Mouse (Mus musculus): Measurements from ENCODE around the gene Pofut1. TPM values are rescaled to one million over a fixed set of nuclear protein-coding genes. Genes with fewer than 3 reads are reported as not detected.
A peak's percentile ranks its signal among the peaks of the same experiment; 100 is the strongest.
"Not testable (repeated sequence)": the region's sequence is repeated elsewhere in the genome, so short reads cannot be mapped to it uniquely, and the experiment has no call there.

Gene Pofut1
- polyA plus RNA-seq, 1 experiment from 2014 or later: 6.2 TPM

DNA sequence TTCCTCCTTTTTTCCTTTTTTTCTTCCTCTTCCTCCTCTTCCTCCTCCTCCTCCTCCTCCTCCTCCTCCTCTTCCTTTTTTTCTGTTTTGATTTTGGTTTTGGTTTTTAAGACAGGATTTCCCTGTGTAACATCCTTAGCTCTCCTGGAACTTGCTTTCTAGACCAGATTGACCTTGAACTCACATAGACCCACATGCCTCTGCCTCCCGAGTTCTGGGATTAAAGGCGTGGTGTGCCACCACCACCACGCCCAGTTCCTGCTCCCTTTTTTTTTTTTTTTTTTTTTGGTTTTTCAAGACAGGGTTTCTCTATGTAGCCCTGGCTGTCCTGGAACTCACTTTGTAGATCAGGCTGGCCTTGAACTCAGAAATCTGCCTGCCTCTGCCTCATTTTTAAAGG, 34.2 kb downstream of the Pofut1 start:
- H3K4me3 ChIP-seq; H3K27me3 ChIP-seq (replicated peaks); H3K36me3 ChIP-seq (replicated peaks); H3K4me1 ChIP-seq; H3K9ac ChIP-seq; ATAC-seq (replicated peaks); H3K9me3 ChIP-seq; H3K4me2 ChIP-seq; H3K27ac ChIP-seq: not testable (repeated sequence)
- 90% methylated on average over 3 of the region's 3 CpGs for WGBS

DNA sequence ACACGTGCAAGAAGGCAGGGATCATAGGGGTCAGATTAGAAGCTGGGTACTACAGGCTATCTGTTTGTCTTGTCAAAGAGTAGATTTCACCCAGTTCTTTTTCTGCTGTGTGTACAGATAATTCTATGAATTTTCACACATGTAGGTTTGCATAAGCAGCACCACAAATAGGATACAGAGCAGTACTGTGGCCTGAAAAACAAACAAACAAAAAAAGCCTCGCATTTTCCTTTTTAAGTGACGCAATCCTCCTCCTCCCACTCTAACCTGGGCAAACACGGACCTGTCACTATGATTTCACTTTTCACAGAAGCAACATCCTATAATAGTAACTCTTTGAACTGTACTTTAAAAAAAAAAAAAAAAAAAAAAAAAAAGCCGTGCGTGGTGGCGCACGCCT, 35.1 kb downstream of the Pofut1 start:
- no peaks in the 10 kb centered on the region for H3K4me1 ChIP-seq
- WGBS: 95% methylated on average over 8 of the region's 8 CpGs

DNA sequence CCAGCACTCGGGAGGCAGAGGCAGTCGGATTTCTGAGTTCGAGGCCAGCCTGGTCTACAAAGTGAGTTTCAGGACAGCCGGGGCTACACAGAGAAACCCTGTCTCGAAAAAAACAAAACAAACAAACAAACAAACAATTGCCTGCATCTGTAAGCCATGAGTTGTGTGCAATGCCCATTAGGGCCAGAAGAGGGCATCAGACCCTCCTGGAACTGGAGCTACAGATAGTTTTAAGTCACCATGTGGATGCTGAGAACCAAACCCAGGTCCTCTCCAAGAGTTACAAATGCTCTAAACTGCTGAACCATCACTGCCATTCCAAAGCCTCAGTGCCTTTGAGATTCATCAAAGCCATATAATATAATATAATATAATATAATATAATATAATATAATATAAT, 35.5 kb downstream of the Pofut1 start:
- 97% methylated on average over 5 of the region's 5 CpGs for WGBS
- H3K4me3 ChIP-seq; H3K9ac ChIP-seq; H3K4me1 ChIP-seq; H3K36me3 ChIP-seq (replicated peaks); H3K27me3 ChIP-seq (replicated peaks); H3K27ac ChIP-seq; H3K4me2 ChIP-seq; ATAC-seq (replicated peaks); H3K9me3 ChIP-seq: not testable (repeated sequence)

More for the DNA sequence above, 35.1 kb downstream of the Pofut1 start:
- Histone ChIP-seq H3K4me3 (no peak overlapping the region), H3K9me3 (no peaks in the 10 kb centered on the region), H3K4me2 (no peak overlapping the region), H3K27me3 (replicated peaks) (no peaks in the 10 kb centered on the region), H3K36me3 (replicated peaks) (no peaks in the 10 kb centered on the region), H3K9ac (no peak overlapping the region), H3K27ac (no peak overlapping the region)
- no peak for ATAC-seq (replicated peaks)

DNA sequence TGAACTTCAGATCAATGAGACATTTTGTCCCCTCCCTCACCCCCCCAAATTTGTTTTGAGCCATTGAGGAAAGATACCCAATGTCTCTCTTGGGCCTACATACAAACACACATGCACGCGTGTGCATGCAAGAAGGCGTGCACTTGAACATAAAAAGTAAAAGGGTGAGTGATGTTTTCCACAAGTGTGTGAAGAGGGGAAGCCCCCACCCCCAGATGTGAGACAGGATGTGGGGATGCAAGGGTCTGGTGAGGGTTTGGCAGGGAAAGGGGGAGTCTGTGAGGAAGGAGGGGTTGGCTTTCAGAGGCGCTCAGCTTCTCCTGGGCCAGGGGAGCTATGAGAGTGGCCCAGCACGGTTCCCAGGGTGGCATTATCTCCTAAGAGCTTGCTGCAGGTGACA, 37.0 kb downstream of the Pofut1 start:
- H3K4me2 ChIP-seq: no peak overlapping the region
- 90% methylated on average over 5 of the region's 5 CpGs for WGBS
- no peak overlapping the region for H3K4me3 ChIP-seq
- no peak overlapping the region for H3K27ac ChIP-seq
- no peak overlapping the region for H3K9ac ChIP-seq
- ATAC-seq (replicated peaks): no peak
- no peaks in the 10 kb centered on the region for H3K9me3 ChIP-seq
- no peaks in the 10 kb centered on the region for H3K36me3 ChIP-seq (replicated peaks)
- H3K4me1 ChIP-seq: no peaks in the 10 kb centered on the region
- no peaks in the 10 kb centered on the region for H3K27me3 ChIP-seq (replicated peaks)

DNA sequence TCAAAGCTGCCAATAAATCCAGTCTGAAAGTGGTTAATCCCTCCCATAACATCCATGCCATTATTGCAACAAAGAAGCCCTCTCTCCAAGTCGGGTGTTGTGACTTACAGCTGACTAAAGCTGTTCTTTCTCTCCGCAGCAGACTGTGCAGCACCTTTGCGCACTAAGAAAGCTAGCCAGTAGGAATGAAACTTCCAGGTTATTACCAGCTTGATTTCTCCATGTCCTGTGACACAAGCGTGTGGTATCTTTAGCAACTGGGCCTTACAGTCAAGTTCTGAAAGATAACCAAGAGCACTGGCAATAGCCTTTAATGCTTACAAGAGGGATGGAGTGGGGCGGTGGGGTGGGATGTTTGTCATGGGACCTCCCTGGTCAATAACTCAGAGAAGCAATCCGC, 42.6 kb downstream of the Pofut1 start:
- no peak overlapping the region for H3K9ac ChIP-seq
- ATAC-seq (replicated peaks): no peak
- H3K4me3 ChIP-seq: no peak overlapping the region
- WGBS: 85% methylated on average over 6 of the region's 6 CpGs
- no peak overlapping the region for H3K27ac ChIP-seq
- H3K4me2 ChIP-seq: no peak overlapping the region
- no peaks in the 10 kb centered on the region for H3K36me3 ChIP-seq (replicated peaks)
- H3K9me3 ChIP-seq: no peaks in the 10 kb centered on the region
- no peaks in the 10 kb centered on the region for H3K4me1 ChIP-seq
- no peaks in the 10 kb centered on the region for H3K27me3 ChIP-seq (replicated peaks)

DNA sequence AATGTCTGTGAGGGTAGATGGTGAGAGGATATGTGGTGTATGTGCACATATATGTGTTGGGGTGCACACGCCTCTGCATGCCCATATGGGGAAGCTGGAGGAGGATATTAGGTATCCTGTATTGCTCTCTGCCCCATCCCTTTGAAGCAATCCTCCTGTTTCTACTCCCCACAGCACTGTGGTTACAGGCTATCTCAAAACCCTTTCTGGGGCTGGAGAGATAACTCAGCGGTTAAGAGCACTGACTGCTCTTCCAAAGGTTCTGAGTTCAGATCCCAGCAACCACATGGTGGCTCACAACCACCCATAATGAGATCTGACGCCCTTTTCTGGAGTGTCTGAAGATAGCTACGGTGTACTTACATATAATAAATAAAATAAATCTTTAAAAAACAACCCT, 45.2 kb downstream of the Pofut1 start:
- no peak overlapping the region for H3K4me2 ChIP-seq
- 85% methylated on average over 4 of the region's 4 CpGs for WGBS
- peaks cover 7% of the 10 kb centered on the region for H3K4me1 ChIP-seq
- H3K36me3 ChIP-seq (replicated peaks): no peaks in the 10 kb centered on the region
- H3K4me3 ChIP-seq: no peak overlapping the region
- H3K9me3 ChIP-seq: no peaks in the 10 kb centered on the region
- H3K27me3 ChIP-seq (replicated peaks): no peaks in the 10 kb centered on the region
- no peak overlapping the region for H3K27ac ChIP-seq
- no peak for ATAC-seq (replicated peaks)
- H3K9ac ChIP-seq: no peak overlapping the region

DNA sequence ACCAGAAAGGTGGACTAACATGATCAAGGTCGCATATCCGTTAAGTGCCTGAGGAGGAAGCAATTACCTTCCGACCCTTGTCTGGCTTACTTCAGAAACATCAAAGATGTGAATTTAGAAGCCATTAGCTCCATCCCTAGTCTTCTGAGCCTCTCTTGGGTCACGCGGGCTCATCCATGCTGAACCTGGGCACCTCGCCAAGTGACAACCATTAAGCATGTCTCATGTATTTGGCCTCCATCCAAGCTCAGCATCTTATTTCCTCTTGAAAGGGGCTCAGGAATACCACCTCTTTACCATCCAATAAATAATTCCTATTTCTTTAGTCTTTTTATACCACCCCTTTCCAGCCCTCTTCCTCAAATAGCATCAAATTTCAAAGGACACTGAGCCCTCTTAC, 46.5 kb downstream of the Pofut1 start:
- Histone ChIP-seq H3K9me3 (no peaks in the 10 kb centered on the region), H3K36me3 (replicated peaks) (no peaks in the 10 kb centered on the region), H3K9ac (no peak overlapping the region), H3K4me3 (no peak overlapping the region), H3K4me1 (peaks cover 18% of the 10 kb centered on the region), H3K27ac (no peak overlapping the region), H3K4me2 (no peak overlapping the region), H3K27me3 (replicated peaks) (no peaks in the 10 kb centered on the region)
- WGBS: 50% methylated on average over 6 of the region's 6 CpGs
- no peak for ATAC-seq (replicated peaks)

DNA sequence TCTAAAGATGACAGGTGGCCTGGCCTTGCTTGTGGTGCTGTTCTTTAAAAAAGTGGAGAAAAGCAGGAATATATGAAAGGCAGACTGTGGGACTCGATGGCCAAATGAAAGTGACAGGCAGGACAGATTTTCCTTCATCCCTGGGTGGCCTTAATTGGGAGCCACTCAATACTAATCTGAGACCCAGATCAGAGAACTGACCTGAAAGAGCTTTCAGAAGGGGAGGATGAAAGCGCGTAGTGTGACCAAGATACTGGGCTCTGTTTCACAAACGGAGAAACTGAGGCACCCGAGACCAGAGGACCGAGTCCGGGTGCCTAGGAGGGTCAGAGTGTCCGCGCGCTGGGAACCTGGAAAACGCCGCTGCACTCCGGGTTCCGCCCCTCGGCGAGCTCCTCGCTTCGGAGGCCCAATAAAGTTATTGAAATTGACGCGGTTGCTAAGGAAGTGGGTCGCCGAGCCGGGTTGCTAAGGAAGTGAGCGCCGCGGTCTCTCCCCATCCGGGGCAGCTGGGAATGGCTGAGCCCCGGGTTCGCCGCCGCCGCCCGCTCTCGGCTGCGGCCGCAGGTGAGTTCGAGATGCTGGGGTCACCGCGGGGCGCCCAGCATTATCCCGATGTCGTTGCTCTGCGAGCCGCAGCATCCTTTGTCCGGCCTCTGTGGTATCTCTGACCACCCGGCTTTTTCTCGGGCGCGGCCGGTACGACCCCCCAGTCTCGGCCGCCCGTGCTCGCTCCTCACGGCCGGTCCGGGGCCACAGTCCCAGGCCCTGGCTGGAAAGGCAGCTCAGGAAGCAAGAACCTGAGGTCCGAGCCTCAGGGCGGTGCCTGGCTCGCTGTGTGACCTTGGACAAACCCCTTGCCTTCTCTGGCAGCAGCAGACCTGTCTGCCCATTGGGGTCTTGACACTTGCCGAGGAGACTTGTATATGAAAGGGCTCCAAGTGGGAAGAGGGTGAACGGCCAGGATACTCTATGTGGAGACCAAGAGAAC, 49.9 kb downstream of the Pofut1 start, which contains the start of gene Kif3b:
Gene Kif3b (plus strand): TSS at position 476 of the 991 bp plus-strand sequence.
- H3K4me1 ChIP-seq: peaks cover 31% of the 10 kb centered on the region
- H3K27ac ChIP-seq: peak within 1 kb of the TSS; percentile 72
- H3K4me2 ChIP-seq: peak within 1 kb of the TSS; percentile 58
- no peaks in the 10 kb centered on the region for H3K27me3 ChIP-seq (replicated peaks)
- no peaks in the 10 kb centered on the region for H3K36me3 ChIP-seq (replicated peaks)
- H3K4me3 ChIP-seq: peak within 1 kb of the TSS; percentile 93
- no peaks in the 10 kb centered on the region for H3K9me3 ChIP-seq
- WGBS: under 1% methylated on average over 63 of the region's 63 CpGs
- peak within 1 kb of the TSS; percentile 95 for H3K9ac ChIP-seq
- peak; percentile 95 for ATAC-seq (replicated peaks)

DNA sequence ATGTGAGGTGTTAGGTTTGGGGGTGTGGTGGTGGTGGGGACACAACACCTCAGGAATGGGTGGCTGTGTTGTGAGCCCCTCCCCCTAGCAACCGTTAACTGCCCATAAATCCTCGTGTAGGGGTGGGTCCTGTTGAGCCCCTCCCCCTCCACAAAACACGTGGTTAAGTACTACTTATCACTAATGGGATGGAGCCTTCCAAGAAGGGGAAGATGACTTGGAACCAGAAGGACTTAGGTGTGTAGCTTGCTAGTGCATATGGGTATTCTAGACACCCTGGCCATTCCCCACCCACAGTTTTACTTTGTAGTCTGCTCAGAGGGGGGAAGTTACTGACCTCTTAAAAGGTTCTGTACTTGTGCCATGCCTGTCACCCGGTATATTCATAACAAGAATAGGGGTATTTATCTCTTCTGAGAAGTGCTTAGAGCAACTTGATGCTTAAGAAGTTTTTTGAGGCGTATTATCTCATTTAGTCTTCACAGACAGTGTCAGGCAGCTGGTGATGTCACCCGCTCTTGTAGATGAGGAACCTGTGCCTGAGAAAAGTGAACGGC, 51.0 kb downstream of the Pofut1 start:
- Histone ChIP-seq H3K9ac (peak overlapping the region; percentile 95; the same call in 1 of the 2 replicates), H3K27ac (no peak overlapping the region), H3K4me3 (peak overlapping the region; percentile 93), H3K9me3 (no peaks in the 10 kb centered on the region), H3K4me1 (peaks cover 31% of the 10 kb centered on the region), H3K27me3 (replicated peaks) (no peaks in the 10 kb centered on the region), H3K4me2 (peak overlapping the region; percentile 58), H3K36me3 (replicated peaks) (no peaks in the 10 kb centered on the region)
- WGBS: 53% methylated on average over 7 of the region's 7 CpGs
- no peak for ATAC-seq (replicated peaks)

DNA sequence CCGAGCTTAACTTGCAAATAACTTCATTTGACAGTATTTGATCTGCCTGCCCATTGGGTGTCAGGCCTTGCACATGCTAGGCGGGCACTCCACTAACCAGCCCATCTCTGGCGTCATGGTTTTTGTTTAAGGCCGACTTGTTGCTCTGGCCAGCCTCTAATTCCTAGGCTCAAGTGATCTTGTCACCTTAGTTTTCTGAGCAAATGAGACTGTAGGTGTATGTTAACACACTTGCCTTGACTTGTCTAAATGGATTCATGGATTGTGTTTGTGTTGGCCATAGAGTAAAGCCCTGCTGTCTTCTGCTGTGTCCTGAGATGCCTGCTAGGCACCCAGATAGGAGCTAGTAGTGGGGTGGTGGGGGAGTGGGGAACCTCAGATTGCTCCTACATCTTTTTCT, 53.9 kb downstream of the Pofut1 start:
- H3K9ac ChIP-seq: no peak overlapping the region
- no peaks in the 10 kb centered on the region for H3K27me3 ChIP-seq (replicated peaks)
- WGBS: 91% methylated on average over 4 of the region's 4 CpGs
- no peak overlapping the region for H3K27ac ChIP-seq
- H3K4me1 ChIP-seq: peaks cover 31% of the 10 kb centered on the region
- no peak for ATAC-seq (replicated peaks)
- no peaks in the 10 kb centered on the region for H3K36me3 ChIP-seq (replicated peaks)
- no peak overlapping the region for H3K4me3 ChIP-seq
- no peaks in the 10 kb centered on the region for H3K9me3 ChIP-seq
- no peak overlapping the region for H3K4me2 ChIP-seq

DNA sequence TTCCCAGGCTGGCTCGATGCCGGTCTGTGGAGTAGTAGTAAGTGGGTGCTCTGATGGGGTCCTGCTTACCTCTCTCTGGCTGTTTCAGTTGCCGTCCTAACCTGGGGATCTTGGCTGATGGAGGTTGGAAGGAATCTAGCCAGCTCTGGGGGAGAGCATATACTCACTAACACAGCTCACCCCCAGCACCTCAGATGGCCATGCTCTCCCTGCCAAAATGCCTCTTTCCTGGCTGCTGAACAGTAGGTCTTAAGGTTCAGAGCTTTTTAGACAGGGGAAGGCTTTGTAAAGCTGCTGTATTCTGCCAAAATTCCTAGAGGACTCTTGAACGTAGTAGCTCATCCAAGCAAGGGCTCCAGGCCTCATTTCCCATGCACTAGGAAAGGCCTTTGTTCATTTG, 56.4 kb downstream of the Pofut1 start:
- no peak for ATAC-seq (replicated peaks)
- no peak overlapping the region for H3K9ac ChIP-seq
- H3K9me3 ChIP-seq: no peaks in the 10 kb centered on the region
- no peak overlapping the region for H3K4me3 ChIP-seq
- no peak overlapping the region for H3K4me2 ChIP-seq
- no peaks in the 10 kb centered on the region for H3K27me3 ChIP-seq (replicated peaks)
- no peaks in the 10 kb centered on the region for H3K36me3 ChIP-seq (replicated peaks)
- H3K4me1 ChIP-seq: peaks cover 14% of the 10 kb centered on the region
- 80% methylated on average over 4 of the region's 4 CpGs for WGBS
- no peak overlapping the region for H3K27ac ChIP-seq

DNA sequence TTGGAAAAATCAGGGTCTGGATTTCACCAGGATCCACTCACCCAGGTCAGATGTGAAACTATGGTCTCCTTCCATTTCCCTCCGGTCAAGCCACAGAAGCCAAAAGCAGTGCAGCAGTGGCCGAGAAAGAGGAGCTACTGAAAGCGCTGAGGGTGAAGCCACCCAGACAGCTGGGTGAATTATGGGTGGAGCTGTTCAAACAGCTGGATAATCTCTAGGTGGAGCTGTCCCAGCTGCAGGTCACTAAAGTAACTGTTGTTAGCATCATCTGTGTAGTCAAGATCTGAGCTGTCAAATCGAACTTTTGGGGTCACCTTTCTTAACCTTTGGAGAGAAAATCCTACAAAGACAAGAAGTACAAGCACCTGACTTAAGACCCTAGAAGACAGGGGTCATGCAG, 57.1 kb downstream of the Pofut1 start:
- no peak overlapping the region for H3K4me3 ChIP-seq
- ATAC-seq (replicated peaks): no peak
- no peak overlapping the region for H3K27ac ChIP-seq

More for the DNA sequence above, 57.1 kb downstream of the Pofut1 start:
- H3K9me3 ChIP-seq: no peaks in the 10 kb centered on the region
- H3K36me3 ChIP-seq (replicated peaks): no peaks in the 10 kb centered on the region
- H3K27me3 ChIP-seq (replicated peaks): no peaks in the 10 kb centered on the region
- H3K4me1 ChIP-seq: peaks cover 8% of the 10 kb centered on the region; the same call in 1 of the 2 replicates
- no peak overlapping the region for H3K4me2 ChIP-seq
- WGBS: 81% methylated on average over 4 of the region's 4 CpGs
- H3K9ac ChIP-seq: no peak overlapping the region

Measured in midbrain, embryonic 15.5 days (tissue).